Mouse (Mus musculus) embryonic facial prominence, embryonic 13.5 days (tissue): ENCODE data around the gene Cyp2s1. TPM values are rescaled to one million over a fixed set of nuclear protein-coding genes. Genes with fewer than 3 reads are reported as not detected.

Experiments used
- ATAC-seq: fragments of 200-750 bp; cut with Nextera tagmentation; 2 replicates; pipeline ENCODE4 v1.8.0; 2017; ENCODE audit warnings: low read depth; ENCODE audit not compliant: insufficient number of reproducible peaks, insufficient read depth, low FRiP score, low TSS enrichment
- H3K27ac ChIP-seq: fragments of 300-500 bp; sonication (generic); 2 replicates; pipeline ENCODE4 v1.5.1; 2015; ENCODE audit warnings: moderate library complexity, mild to moderate bottlenecking, inconsistent platforms
- H3K27me3 ChIP-seq: fragments of 300-500 bp; sonication (generic); 2 replicates; pipeline ENCODE4 v1.6.1; 2015; ENCODE audit warnings: mild to moderate bottlenecking, inconsistent platforms
- H3K36me3 ChIP-seq: fragments of 300-500 bp; sonication (generic); 2 replicates; pipeline ENCODE4 v1.6.1; 2015; ENCODE audit warnings: mild to moderate bottlenecking, inconsistent platforms
- H3K4me1 ChIP-seq: fragments of 300-500 bp; sonication (generic); 2 replicates; pipeline ENCODE4 v1.6.1; 2015; ENCODE audit warnings: inconsistent platforms
- H3K4me2 ChIP-seq: fragments of 300-500 bp; sonication (generic); 2 replicates; pipeline ENCODE4 v1.6.1; 2015; ENCODE audit warnings: moderate library complexity, mild to moderate bottlenecking, inconsistent platforms
- H3K4me3 ChIP-seq: fragments of 300-500 bp; sonication (generic); 2 replicates; pipeline ENCODE4 v1.5.1; 2015; ENCODE audit warnings: mild to moderate bottlenecking, inconsistent platforms
- H3K9ac ChIP-seq: fragments of 300-500 bp; sonication (generic); 2 replicates; pipeline ENCODE4 v1.6.1; 2015; ENCODE audit warnings: mild to moderate bottlenecking, inconsistent platforms
- H3K9me3 ChIP-seq: fragments of 300-500 bp; sonication (generic); 2 replicates; pipeline ENCODE4 v1.6.1; 2016; ENCODE audit warnings: inconsistent platforms
- microRNA-seq: library from miRNA; unstranded; fragments of <30 nt; microRNA quantifications from one replicate; pipeline ENCODE4, GENCODE M21; 2016
- polyA plus RNA-seq: library from polyadenylated mRNA; unstranded; fragments of >200 nt; fragmentation: Nextera tagmentation; extraction: Ambion mirVana; gene quantifications from 2 replicates; pipeline ENCODE4 v1.2.1, GENCODE M21; 2015

The Cyp2s1 gene
- polyA plus RNA-seq, 1 experiment from 2014 or later: 3.9 TPM

- peaks cover 22% of the 10 kb centered on the region for H3K4me1 ChIP-seq
- H3K27ac ChIP-seq: peak overlapping the region; percentile 22; the same call in 1 of the 2 replicates
- peak overlapping the region; percentile 98 for H3K4me3 ChIP-seq
- peak overlapping the region; percentile 99 for H3K9ac ChIP-seq
- peak overlapping the region; percentile 91 for H3K4me2 ChIP-seq
- ATAC-seq: no peak
- H3K9me3 ChIP-seq: no peaks in the 10 kb centered on the region
- H3K27me3 ChIP-seq: no peaks in the 10 kb centered on the region
- H3K36me3 ChIP-seq: peaks cover 47% of the 10 kb centered on the region
These were observed 63.6 kb downstream of the Cyp2s1 start for GRCm38 (mm10) chr7:25753076-25753475.

Small RNAs within 50 kb of the gene (microRNA-seq; reads per million reads assigned to microRNA genes)
- gene Gm24865: not detected

Other genes with a start within 250 kb of the Cyp2s1 start
- gene Erich4, start 201.0 kb downstream of the Cyp2s1 start, polyA plus RNA-seq: not detected in 2 replicates
- gene Dmac2, start 197.5 kb downstream of the Cyp2s1 start, polyA plus RNA-seq: 36.3 and 37.9 TPM in 2 replicates
- gene B3gnt8, start 190.3 kb downstream of the Cyp2s1 start, polyA plus RNA-seq: 5.9 and 8.3 TPM in 2 replicates
- 59.9 and 60.6 TPM in 2 replicates for gene Bckdha, start 157.9 kb downstream of the Cyp2s1 start, polyA plus RNA-seq
- 72.6 and 86.4 TPM in 2 replicates for gene Exosc5, start 157.7 kb downstream of the Cyp2s1 start, polyA plus RNA-seq
- 3.4 and 3.8 TPM in 2 replicates for gene Tmem91, start 141.7 kb downstream of the Cyp2s1 start, polyA plus RNA-seq
- 25.9 and 26.4 TPM in 2 replicates for gene B9d2, start 136.1 kb downstream of the Cyp2s1 start, polyA plus RNA-seq
- gene Tgfb1, start 129.9 kb downstream of the Cyp2s1 start, polyA plus RNA-seq: 3.2 and 3.4 TPM in 2 replicates
- 24.1 and 26.3 TPM in 2 replicates for gene Ccdc97, start 97.8 kb downstream of the Cyp2s1 start, polyA plus RNA-seq
- 68.4 and 72.9 TPM in 2 replicates for gene Hnrnpul1, start 62.2 kb downstream of the Cyp2s1 start, polyA plus RNA-seq
- 80.8 and 84.2 TPM in 2 replicates for gene Axl, start 28.2 kb downstream of the Cyp2s1 start, polyA plus RNA-seq
- gene Cyp2b10, start 80.7 kb upstream of the Cyp2s1 start, polyA plus RNA-seq: not detected in 2 replicates
- not detected in 2 replicates for gene Cyp2b13, start 244.6 kb upstream of the Cyp2s1 start, polyA plus RNA-seq